Mouse (Mus musculus) left cerebral cortex, postnatal 10 days (tissue): ENCODE measurements around the gene Crk. TPM values are rescaled to one million over a fixed set of nuclear protein-coding genes. Genes with fewer than 3 reads are reported as not detected.
A peak's percentile ranks its signal among the peaks of the same experiment; 100 is the strongest.

Experiments
- DNase-seq, 2 experiments: peaks; one replicate each; pipeline ENCODE4 v3.0.0; 2021 to 2022; ENCODE audit warnings: low spot score in 2 of 2, mixed read lengths in 1 of 2; ENCODE audit errors: extremely low spot score in 1 of 2
- intact Hi-C: fragments of 180-260 bp; cut with DNase I; formaldehyde crosslinking; loops from one replicate; pipeline ENCODE4 v1.15.1; 2025
- total RNA-seq, 2 experiments: library from RNA; stranded (reverse); gene quantifications; 2 replicates each; pipeline ENCODE4 v1.2.3; 2021

Crk gene
- 100 to 1,000 TPM; 123 to 129 TPM for total RNA-seq

DNA sequence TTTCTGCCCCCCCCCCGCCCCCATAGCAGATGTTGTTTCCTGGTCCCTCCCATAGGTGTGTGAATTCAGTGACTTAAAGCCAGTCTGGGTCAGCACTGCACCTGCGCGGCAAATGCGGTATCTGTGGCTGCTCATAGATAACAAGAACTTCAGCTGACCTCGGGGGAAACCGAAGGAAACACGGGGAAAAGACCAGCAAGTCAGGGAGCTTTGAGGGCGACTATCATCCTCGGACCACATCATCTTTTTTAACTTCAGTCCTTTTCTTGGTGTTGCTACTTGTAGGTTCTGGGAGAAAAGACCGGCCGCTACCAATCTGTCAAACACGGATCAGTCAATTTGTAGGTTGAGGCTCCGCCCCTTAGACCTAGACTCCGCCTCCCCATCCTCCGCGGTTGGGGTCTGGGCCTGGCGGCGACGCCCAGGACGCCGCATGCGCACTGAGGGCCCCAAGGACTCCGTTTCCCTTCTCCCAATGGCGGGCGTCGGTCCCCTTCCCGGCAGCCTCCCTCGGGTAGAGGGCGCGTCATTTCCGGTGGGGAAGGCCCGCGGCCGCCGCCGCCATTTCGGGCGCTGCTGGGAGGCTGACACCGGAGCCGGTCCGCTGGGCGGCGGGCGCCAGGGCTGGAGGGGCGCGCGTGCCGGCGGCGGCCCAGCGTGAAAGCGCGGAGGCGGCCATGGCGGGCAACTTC lies at the start of gene Crk:
Crk (plus strand) TSS at position 513 of the 692 bp plus-strand sequence.
- DNase-seq, result peak; percentile 94 to 99
- intact Hi-C loops, result no loop called here

DNA sequence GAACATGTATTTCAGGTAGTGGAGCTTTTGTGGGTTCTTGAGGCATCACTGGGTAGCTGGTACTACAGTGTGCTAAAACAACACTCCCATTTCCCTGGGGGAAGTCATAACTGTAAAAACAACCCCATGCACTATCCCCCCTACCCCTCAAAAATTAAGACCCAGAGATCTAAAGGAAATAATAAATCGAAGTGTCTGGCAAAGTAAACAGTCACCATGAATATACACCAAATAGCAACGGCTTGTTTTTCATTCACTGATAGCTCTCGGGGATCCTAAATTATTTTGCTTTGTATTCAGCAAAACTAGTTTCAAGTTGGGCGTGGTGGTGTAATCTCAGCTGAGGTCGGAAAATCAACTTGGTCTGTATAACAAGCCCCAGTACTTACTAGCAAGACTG lies 49.0 kb upstream of the Crk start:
- no peak for DNase-seq
- intact Hi-C loops, result no loop called here

DNA sequence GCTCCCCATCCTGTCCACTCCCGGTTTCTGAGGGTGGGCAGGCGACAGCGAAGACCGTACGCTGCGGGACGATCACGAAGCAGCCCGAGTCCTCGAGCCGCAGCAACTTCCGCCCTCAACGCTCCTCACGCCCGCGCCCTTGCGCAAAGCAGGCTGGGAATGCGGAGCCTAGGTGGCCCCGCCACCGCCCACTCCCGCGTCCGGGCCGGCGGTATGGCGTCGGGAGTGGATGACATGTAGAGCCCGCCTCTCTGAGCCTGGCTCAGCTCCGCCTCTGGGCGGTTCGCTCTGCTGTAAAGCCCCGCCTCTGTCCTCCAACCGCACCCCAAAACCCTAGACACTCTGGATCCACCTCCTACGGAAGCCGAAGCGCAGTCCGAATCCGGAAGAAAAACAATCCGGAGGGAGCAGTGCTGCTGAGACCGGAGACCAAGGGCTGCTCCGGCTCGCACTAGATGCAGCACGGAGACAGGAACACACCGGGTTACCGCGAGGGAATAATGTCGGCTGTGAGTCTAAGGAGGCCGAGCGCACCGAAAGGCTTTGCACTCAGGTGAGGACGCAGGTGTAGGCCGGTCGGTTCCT lies 48.3 kb upstream of the Crk start, which contains the start of gene Inpp5k:
Inpp5k (plus strand) TSS at position 344 of the 585 bp plus-strand sequence.
- intact Hi-C loops, result no loop called here
- peak; percentile 93 to 97 for DNase-seq

DNA sequence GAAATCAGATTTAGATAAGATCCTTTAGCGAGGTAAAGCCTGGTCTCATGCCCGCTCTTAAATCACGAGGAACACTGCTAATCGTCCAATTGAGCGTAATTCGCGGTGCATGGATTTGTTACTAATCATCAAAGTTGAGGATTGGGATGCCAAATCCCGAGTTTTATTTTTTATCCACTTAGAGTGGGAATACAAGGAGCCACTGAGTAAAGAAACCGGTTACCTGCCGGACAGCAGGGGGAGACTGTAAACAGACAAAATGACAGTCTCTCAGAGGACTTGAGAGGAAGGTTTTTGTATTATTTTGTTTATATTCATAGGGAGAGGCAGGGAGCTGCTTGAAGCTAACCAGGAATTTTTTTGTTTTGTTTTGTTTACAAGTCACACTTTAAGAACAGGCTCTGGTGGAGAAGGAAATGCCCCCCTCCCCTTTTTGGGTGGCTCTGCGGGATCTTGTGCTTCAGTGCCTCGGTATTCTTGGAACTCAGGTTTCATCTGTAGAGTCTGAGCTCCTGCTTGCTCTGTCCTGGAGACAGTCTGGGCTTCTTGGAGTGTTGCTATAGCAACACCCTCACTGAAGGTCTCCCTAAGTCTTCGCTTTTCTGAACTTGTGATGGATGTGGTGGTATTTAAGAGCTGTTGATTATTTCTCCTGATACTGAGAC lies 47.4 kb upstream of the Crk start:
- intact Hi-C loops, result no loop called here
- DNase-seq, result no peak

DNA sequence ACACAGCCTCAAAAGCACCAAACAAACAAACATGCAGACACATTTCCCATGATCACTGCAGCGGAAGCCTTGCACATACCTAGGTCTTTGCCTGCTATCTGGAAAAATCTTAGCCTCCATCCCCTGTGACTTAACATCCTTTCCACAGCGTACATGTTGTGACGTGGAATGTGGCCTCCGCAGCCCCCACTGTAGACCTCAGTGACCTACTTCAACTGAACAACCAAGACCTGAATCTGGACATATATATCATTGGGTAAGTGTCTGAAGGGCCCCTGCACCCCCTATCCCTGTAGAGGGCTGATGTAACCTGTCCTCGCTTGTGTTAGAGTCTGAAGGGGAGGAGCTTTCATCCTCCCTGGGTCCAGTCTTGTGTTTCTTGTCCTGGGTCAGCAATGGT lies 46.1 kb upstream of the Crk start:
- intact Hi-C loops, result no loop called here
- no peak for DNase-seq

DNA sequence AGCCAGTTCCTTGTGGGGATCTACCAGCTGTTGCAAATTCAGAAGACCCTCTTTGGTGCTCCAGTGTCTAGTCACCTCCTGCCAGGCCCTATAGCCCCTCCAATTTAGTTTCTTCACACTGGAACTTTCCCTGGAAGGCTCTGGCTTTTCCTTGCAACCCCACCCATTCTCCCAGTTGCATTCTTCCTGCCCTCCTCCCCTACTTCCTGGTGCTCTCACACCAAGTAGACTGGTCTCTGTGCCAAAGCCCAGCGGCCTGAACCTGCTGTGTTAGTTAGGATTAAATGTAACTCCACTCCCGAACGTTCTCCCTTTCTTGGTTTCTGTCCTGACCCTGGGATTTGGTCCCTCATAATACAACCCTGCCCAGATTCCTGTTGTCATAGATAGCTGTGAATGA lies 44.3 kb upstream of the Crk start:
- intact Hi-C loops, result no loop called here
- no peak for DNase-seq

DNA sequence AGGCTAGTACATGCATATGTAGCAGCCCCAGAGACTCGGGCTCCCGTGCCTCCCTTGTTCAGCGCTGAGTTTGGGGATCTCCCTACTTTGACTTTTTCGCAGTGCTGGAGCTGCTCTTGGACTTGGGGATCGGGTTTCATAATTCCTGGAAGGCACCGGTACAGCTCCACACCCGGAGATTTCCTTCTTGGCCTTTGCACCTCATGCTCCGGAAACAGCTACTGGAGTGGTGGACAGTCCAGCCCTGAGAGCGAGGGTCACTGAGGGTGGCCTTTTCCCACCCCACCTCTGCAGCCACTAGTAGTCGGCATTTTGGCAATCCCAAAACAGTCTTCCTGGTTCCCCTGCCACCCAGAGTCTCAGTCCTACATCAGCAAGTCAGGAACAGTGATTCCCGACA lies 43.7 kb upstream of the Crk start:
- intact Hi-C loops, result no loop called here
- peak in 1 of 2 experiments; percentile 34 for DNase-seq

DNA sequence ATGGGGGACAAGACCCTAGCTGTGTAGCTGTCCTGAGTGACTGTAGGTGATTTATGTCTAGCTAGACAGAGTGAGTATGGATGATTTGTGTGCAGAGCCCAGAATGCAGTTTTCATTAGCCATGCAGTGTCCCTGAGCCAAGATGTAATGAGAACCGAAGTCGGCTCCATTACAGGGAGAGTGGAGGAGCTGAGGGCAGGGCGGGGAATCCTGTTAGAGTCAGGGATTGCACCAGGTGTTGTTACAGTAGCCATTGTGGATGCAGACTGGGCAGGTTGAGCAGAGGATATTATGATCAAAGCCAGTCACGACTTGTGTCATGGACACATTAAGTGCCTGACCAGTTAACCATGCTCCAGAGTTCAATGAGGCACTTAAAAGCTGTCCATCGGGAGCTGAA lies 35.7 kb upstream of the Crk start:
- intact Hi-C loops, result no loop called here
- no peak for DNase-seq

DNA sequence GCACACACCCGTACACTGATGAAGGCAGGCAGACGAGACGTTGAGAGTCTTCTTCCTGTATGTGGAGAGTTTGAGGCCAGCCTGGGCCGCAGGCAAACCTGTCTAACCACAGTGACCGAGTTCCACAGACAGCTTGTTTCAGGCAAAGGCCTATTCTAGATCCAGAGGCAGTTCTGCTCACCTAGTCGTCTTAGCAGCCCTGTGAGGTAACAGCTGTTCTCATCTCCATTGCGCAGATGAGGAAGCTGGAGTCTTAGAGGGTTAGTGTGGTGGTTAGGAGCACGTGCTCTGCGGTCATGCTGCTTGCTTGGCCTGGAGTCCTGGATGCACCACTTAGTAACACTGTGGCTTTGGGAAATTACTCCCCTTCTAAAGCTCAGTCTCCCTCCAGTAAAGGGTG lies 34.4 kb upstream of the Crk start:
- no peak for DNase-seq
- intact Hi-C loops, result no loop called here

DNA sequence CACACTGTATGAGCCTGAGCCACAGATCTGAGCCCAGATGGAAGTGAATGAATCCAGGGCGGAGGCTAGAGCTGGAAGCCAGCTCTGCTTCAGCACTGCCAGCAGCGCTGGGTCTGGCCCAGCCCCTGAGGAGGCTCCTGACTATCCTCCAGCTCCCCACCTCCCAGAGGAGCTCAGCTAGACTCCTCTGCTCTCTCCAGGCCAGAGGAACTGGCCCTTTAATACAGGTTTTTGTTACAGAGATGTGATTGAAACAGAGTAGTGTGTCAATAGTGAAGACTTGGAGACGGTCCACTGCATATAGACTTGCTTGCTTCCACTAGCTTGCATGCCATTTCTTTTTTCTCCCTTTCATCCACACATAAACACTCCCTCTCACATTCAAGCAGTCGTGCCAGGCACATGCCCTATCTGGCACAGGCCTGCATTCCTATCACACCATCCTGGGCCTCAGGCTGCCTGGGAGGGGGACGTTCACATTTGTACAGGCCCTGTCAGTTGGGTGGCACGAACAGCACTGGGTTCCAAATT lies 31.3 kb upstream of the Crk start:
- intact Hi-C loops, result no loop called here
- DNase-seq, result peak in 1 of 2 experiments; percentile 57

DNA sequence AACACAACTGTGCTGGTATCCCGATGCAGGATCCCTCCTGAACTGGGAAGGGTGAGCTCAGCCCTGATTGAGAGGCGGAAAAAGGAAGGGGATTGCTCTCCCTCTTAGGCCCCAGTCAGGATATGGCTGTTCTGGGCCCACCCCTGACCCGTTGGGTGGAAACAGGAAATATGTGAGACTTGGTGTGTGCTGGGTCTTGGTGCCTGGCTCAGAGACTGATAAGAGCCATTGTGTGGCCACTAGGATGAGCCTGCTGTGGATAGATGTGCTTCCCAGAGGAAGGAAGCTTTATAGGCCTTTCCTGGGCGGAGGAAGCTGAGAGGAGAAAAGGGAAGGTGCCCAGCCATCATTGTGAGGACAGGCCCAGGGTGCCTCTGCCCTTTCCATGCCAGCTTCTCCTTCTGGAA lies 29.9 kb upstream of the Crk start:
- DNase-seq, result peak in 1 of 2 experiments; percentile 53
- intact Hi-C loops, result no loop called here

DNA sequence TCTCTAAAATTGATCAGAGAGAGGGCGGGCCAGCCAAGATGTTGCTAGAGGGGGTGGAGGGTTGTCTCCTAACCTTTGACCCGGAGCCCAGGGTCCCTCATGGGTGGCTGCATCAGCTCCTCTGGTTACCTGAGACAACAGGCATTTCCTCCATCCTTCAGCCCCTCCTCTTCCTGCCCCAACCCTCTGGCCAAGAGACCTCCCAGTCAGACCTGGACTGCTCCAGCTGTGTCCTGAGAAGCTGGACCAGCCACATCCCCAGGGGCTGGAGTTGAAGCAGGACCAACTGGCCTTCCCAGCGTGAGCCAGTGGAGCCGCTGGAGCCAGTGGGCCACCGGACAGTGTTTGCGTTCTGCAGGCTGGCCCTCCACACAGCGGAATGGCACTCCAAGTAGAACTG lies 28.7 kb upstream of the Crk start, which contains the start of gene Myo1c:
Myo1c (plus strand) TSS at position 194 of the 400 bp plus-strand sequence.
- peak in 1 of 2 experiments; percentile 52 for DNase-seq
- intact Hi-C loops, result no loop called here

DNA sequence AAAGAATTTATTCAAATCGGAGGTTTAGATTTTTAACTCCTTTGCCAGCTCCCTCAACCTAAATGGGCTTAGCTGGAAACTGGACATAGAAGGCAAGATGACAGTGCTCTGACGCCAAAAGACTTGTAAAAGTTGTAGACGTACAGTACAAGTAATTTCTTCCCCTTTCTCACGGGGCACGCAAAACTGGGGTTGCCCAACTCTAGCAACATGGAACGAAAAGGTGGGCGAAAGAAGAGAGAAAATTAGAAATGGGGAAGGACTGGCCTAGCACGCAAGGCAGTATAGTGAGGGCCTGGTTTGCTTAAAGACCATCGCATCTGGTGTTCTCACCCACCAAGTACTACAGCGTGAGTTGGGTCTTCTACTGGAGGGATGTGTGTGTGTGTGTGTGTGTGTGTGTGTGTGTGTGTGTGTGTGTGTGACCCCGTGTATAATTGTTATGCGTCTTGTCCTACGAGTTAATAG lies 28.1 kb upstream of the Crk start:
- no peak for DNase-seq
- intact Hi-C loops, result no loop called here

DNA sequence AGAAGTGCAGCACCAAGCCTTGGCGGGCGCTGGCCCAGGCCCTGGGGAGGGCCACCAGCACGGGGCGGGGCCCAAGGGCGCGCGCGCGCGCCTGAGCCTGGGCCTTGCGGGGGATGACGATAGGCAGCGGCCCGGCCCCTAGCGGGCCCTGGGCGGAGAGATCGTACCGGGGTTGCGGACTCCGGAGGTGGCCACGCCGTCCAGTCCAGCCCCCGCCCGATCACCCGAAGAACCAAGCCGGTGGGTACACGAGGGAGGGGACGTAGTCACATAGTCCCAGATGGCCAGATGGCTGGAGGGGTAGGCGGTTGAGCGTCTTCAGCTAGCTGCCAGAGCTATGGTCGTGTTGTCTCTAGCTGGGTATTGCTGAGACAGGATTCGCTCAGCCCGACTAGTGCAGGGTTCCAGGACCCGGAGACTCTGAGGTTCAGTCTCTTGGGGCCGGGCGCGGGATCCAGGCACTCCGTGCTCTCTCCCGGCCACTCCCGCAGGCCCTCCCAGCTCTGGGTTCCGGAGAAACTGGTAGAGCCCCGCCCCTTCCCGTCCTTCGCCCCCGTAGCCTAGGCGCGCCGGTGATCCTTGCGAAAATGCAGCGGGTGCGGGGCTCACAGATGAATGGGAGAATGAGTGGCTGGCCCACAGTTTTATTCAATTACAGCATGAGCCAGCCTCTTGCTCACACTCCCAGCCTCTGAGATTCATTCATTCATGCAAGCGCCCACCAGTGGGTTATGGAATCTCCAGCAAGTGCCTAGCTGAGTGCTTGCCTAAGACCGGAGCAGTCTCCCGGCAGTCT lies 27.4 kb upstream of the Crk start:
- intact Hi-C loops, result no loop called here
- DNase-seq, result peak; percentile 57 to 90

DNA sequence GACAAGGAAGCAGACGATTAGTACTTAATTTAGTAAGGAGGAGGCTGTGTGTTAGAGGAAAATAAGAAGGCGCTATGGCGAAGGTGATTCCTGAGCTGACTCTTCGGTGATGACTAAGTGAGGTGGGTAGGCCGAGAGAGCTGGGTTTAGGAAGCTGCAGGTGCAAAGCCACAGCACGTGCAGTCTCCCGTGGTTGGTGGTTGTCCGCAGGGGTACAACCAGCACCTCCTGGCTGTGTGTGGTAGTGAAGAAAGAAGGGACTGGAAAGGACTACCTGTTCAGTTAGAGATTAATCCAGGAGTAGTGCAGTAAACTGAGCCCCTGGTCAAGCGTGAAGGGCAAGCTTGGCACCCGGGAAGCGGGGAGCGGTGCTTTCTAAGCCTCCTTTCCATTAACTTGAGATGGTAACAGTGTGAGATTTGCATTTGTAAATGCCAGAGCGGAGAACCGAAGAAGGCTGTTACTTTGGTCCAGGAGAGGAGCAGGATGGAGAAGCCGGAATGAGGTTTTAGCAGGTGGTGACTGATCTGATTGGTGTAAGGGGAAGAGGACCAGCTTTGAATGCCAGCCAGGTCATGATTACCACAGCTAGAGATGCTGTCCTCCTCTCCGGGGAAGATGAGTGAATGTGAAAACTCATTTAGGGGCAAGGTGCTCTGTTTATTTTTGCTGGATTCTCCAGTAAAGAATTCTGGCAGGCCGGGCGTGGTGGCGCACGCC lies 26.7 kb upstream of the Crk start:
- DNase-seq, result no peak
- intact Hi-C loops, result no loop called here

DNA sequence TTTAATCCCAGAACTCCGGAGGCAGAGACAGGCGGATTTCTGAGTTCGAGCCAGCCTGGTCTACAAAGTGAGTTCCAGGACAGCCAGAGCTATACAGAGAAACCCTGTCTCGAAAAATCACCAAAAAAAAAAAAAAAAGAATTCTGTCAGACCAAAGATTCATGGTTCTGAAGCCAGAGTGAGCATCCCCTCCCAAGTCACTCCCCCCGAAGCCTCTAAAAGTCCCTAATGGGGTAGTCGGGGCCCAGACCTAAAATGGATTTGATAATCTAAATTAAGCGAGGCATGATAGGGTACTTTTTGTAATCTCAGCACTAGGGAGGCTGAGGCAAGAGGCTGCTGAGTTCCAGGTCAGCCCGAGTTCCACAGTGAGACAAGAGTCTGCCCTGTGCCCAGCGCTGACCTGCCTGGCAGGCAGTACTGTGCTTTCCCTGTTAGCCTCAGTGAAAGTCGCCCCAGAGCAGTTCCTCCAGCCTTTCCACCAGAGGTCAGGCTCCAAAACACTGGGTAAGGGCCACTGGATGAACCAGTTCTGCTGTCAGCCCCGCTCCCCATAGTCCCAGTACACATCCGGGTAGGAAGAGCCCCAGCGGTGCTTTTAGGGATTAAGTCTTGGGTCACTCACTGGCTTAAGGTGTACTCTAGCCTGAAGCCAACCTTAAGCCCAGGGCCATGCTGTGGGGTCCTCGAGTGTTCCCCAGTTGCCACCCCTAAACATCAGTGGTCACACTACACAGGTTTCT lies 25.9 kb upstream of the Crk start:
- peak in 1 of 2 experiments; percentile 53 for DNase-seq
- intact Hi-C loops, result no loop called here

DNA sequence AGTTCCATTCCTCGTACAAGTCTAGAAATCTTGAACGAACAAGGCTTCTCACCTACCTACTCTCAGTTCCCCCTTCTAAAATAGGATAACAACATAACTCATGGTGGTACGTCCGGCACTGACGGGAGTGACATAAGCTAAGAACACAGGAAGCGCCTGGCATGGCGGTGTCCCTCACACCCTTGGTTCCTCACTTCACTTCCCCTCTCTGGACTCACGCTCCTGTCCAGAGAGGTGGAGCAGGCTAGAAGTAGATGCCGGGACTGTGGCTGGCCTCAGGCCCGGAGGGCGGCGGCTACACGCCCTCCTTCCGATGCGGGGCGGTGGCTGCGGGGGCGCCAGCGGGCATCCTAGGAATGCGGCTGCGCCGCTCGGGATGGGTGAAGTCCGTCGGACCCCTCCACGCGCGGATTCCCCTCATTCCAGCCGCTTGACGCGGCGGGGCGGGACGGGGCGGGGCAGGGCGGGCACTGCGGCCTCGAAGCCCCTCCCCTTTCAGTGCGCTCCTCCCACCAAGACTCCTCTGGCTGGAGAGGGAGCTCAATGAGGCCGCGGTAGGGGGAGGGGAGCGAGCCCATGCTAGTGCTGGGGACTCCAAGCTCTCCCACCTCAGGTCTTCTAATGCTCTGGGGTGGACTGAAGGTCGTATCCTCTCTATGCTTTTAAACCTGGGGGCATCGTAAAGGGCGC lies 25.1 kb upstream of the Crk start:
- DNase-seq, result peak in 1 of 2 experiments; percentile 89
- intact Hi-C loops, result no loop called here
